Mouse (Mus musculus): ENCODE data around the gene Arid1b. TPM values are rescaled to one million over a fixed set of nuclear protein-coding genes. Genes with fewer than 3 reads are reported as not detected.

The Arid1b gene
- polyA plus RNA-seq, 1 experiment from 2014 or later: 46.4 TPM

DNA sequence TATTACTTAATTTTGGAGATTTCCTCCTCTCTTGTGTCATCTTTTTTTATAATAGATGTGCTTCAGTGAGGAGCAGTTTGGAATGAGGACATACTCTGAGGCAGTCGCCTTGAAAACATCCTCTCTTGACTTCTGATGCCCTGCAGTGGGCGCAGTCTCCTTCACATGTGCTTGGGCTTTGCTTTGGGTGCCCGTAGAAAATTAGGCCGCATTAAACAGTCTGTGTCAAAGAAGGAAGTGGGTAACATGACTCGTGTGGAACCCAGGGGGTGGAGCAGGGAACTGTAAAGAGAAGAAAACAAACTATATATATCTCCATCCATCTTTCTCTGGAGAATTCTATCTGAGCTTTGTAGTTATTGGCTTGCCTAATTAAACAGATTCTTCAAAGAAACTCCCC is 201.3 kb downstream of the Arid1b start:
- DNase-seq (ENCODE audit: low read depth, low spot score) (no peak), ATAC-seq (no peak)
- CTCF ChIA-PET: interaction anchor here (1.1 kb wide), 1 partner anchor 202 kb away, joined by 3 read pairs; no protein-coding TSS in a partner anchor
- POLR2A ChIA-PET: no interaction called here
- no peaks in the 10 kb centered on the region for H3K27me3 ChIP-seq
- no peak for TF ChIP-seq CTCF (IDR thresholded peaks at IDR 0.05)
- in situ Hi-C loops (cut with MboI; ENCODE audit: low pct_unique_long_range_greater_than_20kb): loop anchor here (25.0 kb wide), 1 partner anchor 408 kb away; no protein-coding TSS in a partner anchor

DNA sequence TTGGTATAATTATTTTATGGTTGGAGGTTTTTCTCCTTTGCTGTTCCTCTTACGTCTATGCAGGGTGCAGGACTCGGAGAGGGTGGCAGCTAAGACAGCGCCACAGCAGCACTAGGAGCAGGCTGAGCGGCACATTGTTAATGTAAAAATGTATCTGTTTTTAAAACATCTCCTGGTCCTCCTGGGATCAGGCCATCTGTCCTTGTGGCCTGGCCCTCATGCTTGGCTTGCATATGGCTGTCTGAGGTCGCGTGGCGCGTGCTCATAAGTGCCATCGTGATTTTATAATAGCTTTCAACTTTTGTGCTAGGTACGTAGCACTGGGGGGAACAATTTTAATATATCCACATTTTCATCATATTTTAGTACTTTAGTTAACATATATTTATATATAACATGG is 201.9 kb downstream of the Arid1b start:
- no peak for DNase-seq (ENCODE audit: low read depth, low spot score)
- CTCF ChIA-PET: interaction anchor here (1.1 kb wide), 1 partner anchor 202 kb away, joined by 3 read pairs; no protein-coding TSS in a partner anchor

DNA sequence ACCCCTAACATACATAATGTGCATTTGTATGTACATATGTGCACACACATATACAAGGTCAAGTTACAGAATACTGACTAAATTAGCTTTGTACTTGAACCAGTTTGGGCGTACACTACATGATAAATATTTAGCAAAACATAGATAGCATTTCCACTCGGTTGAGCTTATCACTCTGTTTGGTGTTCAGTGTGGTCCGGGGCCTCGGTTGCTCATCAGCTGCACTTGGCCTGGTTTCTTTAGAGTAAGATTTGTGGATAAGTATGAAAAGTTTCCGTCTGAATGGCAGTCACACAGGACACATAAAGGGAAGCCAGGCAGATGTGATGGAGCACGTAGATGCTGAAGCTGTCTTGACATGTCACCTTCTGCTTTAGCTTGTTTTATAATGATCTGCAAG is 202.4 kb downstream of the Arid1b start:
- ChIA-PET POLR2A (interaction anchor here (0.5 kb wide), 1 partner anchor 199 kb away, joined by 4 read pairs; no protein-coding TSS in a partner anchor), CTCF (interaction anchor here (1.1 kb wide), 1 partner anchor 201 kb away, joined by 3 read pairs; no protein-coding TSS in a partner anchor)
- no peak for DNase-seq (ENCODE audit: low read depth, low spot score)
- H3K27me3 ChIP-seq: no peaks in the 10 kb centered on the region
- no peak for ATAC-seq
- TF ChIP-seq CTCF (IDR thresholded peaks at IDR 0.05): no peak
- in situ Hi-C loops (cut with MboI; ENCODE audit: low pct_unique_long_range_greater_than_20kb): loop anchor here (25.0 kb wide), 1 partner anchor 409 kb away; no protein-coding TSS in a partner anchor

More for the DNA sequence above, 201.9 kb downstream of the Arid1b start:
- no peaks in the 10 kb centered on the region for H3K27me3 ChIP-seq
- no peak for ATAC-seq
- in situ Hi-C loops (cut with MboI; ENCODE audit: low pct_unique_long_range_greater_than_20kb): loop anchor here (25.0 kb wide), 1 partner anchor 409 kb away; no protein-coding TSS in a partner anchor
- TF ChIP-seq CTCF (IDR thresholded peaks at IDR 0.05): no peak
- POLR2A ChIA-PET: no interaction called here

DNA sequence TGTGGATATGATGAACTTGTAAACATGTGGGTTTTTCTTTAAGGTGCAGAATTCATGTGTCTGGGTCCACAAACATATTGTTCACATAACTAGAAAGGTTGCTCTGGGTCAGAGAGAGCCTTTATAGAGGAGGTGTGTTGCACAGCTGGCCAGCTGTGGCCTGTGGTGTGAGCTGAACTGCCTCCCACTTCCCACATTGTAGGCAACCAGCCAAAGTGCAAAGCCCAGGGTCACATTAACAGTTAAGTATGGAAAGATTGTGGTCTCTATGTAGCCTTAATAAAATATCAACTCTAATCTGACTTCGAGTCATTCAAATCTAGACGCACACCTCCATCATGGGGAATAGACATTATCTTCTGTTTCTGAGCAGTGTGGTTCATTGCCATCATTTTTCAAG is 203.0 kb downstream of the Arid1b start:
- POLR2A ChIA-PET: interaction anchor here (0.5 kb wide), 1 partner anchor 200 kb away, joined by 4 read pairs; no protein-coding TSS in a partner anchor
- no peak for DNase-seq (ENCODE audit: low read depth, low spot score)
- TF ChIP-seq CTCF (IDR thresholded peaks at IDR 0.05): no peak
- CTCF ChIA-PET: no interaction called here
- no peak for ATAC-seq
- H3K27me3 ChIP-seq: no peaks in the 10 kb centered on the region
- in situ Hi-C loops (cut with MboI; ENCODE audit: low pct_unique_long_range_greater_than_20kb): loop anchor here (25.0 kb wide), 1 partner anchor 410 kb away; no protein-coding TSS in a partner anchor

DNA sequence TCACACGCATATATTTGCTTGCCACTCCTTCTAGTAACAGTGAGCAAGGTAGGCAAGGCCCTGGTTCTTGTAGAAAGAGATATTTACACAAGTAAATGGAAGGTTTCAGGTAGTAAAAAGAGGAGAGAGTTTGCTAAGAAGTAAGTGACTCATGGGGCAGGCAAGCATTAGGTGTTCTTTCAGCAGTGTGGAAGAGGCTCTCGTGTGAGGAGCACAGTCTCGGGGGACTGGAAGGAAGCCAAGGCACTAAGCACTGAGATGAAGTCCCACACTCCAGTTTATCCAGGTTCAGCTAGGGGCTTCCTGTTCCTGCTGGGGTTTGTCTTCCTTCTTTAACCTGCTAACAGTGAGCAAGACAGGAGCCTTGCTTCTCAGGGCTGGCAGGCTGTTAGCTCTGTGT is 203.6 kb downstream of the Arid1b start:
- in situ Hi-C loops (cut with MboI; ENCODE audit: low pct_unique_long_range_greater_than_20kb): loop anchor here (25.0 kb wide), 1 partner anchor 410 kb away; no protein-coding TSS in a partner anchor
- CTCF ChIA-PET: interaction anchor here (1.3 kb wide), 1 partner anchor 207 kb away, joined by 3 read pairs; no protein-coding TSS in a partner anchor
- POLR2A ChIA-PET: no interaction called here
- no peak for ATAC-seq
- TF ChIP-seq CTCF (IDR thresholded peaks at IDR 0.05): no peak
- DNase-seq (ENCODE audit: low read depth, low spot score): no peak
- H3K27me3 ChIP-seq: no peaks in the 10 kb centered on the region

DNA sequence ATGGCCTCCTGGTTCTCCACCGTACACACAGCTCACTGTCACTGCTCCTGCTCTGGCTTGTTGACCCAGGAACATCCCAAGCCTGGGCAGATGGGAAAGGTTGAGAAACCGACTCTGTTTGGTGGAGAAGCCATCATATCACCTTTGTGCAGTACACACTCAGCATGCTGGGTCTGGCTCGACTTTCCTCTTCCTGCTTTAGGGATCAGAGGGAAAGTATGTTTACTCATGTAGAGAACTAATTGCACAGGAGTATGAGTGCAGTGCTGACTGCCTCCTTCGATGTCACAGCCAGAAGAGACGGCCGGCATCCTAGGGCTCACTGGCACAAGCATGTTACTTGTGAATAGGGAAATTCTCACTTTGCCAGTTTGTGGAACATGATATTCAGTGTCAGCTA is 204.1 kb downstream of the Arid1b start:
- DNase-seq (ENCODE audit: low read depth, low spot score) (no peak), ATAC-seq (no peak)
- TF ChIP-seq CTCF (IDR thresholded peaks at IDR 0.05): no peak
- in situ Hi-C loops (cut with MboI; ENCODE audit: low pct_unique_long_range_greater_than_20kb): loop anchor here (25.0 kb wide), 1 partner anchor 411 kb away; no protein-coding TSS in a partner anchor
- H3K27me3 ChIP-seq: no peaks in the 10 kb centered on the region
- ChIA-PET CTCF (interaction anchor here (1.3 kb wide), 1 partner anchor 207 kb away, joined by 3 read pairs; no protein-coding TSS in a partner anchor), POLR2A (no interaction called here)

DNA sequence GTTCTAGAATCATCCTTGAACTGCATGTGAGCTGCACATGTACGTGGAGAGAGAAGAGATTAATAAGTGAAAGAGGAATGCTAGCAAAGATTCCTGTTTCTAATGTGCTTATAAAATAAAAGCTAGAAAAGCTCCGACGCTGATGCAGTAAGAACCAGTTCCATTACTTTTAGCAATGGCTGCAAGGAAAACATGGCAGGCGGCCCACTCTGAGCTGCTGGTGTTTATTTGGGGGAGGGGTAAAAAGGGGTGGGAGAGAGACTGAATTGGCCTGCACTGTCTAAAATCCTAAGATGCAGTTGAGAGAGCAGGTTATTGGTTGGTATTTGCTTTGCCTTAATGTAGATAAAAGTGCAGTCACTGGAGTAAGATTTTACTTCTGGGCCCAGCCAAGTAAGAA is 204.7 kb downstream of the Arid1b start:
- DNase-seq (ENCODE audit: low read depth, low spot score) (no peak), ATAC-seq (no peak)
- in situ Hi-C loops (cut with MboI; ENCODE audit: low pct_unique_long_range_greater_than_20kb): loop anchor here (25.0 kb wide), 1 partner anchor 412 kb away; no protein-coding TSS in a partner anchor
- no peaks in the 10 kb centered on the region for H3K27me3 ChIP-seq
- no peak for TF ChIP-seq CTCF (IDR thresholded peaks at IDR 0.05)
- ChIA-PET CTCF (interaction anchor here (1.3 kb wide), 1 partner anchor 8 kb away, joined by 4 read pairs; no protein-coding TSS in a partner anchor), POLR2A (no interaction called here)

DNA sequence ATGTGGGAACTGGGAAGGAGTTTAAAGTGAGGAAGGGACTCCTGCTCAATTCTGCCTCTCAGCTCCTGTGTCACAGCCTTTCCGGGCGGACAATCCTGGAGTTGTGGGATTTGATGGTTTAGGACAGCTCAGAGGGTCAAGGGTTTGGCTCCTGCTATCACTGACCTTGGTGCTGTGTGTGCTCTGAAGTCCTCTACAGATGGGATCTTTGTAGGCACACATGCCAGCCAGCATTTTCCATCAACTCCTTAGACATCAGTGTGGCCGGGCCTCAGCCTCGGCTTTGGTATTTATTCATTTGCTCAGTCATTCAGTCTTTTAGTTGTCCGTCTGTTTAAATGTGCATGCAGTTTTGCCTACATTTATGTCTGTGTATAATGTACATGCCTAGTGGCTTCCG is 206.5 kb downstream of the Arid1b start:
- ATAC-seq (no peak), DNase-seq (ENCODE audit: low read depth, low spot score) (no peak)
- TF ChIP-seq CTCF (IDR thresholded peaks at IDR 0.05): no peak
- in situ Hi-C loops (cut with MboI; ENCODE audit: low pct_unique_long_range_greater_than_20kb): loop anchor here (5.0 to 10.0 kb wide), 2 partner anchors 114 to 197 kb away; no protein-coding TSS in a partner anchor
- no peaks in the 10 kb centered on the region for H3K27me3 ChIP-seq
- ChIA-PET CTCF (interaction anchor here (1.1 kb wide), 1 partner anchor 202 kb away, joined by 3 read pairs; no protein-coding TSS in a partner anchor), POLR2A (no interaction called here)

DNA sequence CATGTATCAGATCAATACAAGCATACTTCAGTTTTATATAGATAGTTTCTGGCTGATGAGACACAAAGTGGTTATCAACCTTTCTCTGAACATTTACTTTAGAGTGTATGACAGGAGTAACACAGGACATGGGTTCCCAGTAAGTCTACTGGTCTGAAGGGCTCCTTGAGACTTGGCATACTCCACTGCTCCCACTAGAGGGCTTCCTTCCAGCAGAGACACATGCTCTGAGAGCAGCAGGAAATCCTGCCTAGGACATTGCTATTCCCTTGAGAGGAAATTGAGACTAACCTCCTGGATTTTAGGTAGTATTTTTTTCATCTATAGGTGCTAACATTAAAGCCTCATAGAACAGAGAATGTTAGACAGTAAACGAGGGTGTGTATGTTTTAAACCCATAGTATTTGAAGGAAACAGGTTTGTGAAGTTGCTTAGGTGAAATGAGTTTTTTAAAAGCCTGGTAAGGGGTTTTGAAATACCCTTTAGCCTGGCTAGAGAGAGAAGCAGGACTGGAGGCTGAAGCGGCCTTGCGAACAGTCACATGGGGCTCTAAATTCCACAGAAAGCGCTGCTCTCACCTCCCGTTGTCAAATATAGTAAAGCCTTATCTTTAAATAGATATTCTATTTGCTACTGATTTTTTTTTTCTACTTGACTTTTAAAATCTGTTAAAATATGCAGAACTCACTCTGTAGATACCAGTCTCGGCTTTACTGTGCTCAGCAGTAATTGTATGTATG is 207.9 kb downstream of the Arid1b start:
- ChIA-PET POLR2A (no interaction called here), CTCF (no interaction called here)
- TF ChIP-seq CTCF (IDR thresholded peaks at IDR 0.05): peak; percentile 81
- in situ Hi-C loops (cut with MboI; ENCODE audit: low pct_unique_long_range_greater_than_20kb): loop anchor here (5.0 to 10.0 kb wide), 2 partner anchors 113 to 195 kb away; no protein-coding TSS in a partner anchor
- no peaks in the 10 kb centered on the region for H3K27me3 ChIP-seq
- peak; percentile 61 for ATAC-seq
- DNase-seq (ENCODE audit: low read depth, low spot score): no peak

DNA sequence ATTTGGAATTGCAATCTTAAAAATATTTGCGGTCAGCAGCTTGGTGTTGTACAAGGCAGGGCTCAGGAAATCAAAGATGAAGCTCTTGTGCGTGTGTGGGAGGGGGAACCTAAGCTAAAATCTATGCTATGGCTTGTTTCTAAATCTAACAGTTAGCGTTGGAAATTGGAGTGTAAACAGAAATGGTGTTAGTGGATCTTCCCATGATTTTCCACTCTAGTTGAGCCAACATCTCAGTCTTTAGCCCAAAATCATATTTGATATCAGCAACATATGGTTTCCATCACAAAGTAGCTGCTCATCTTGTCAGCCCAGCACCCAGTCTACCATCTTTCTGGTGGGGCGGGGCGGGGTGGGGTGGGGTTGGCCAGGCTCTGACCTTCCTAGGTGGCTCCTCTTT is 208.6 kb downstream of the Arid1b start:
- ATAC-seq (no peak), DNase-seq (ENCODE audit: low read depth, low spot score) (no peak)
- no peak for TF ChIP-seq CTCF (IDR thresholded peaks at IDR 0.05)
- in situ Hi-C loops (cut with MboI; ENCODE audit: low pct_unique_long_range_greater_than_20kb): loop anchor here (5.0 to 10.0 kb wide), 2 partner anchors 112 to 195 kb away; no protein-coding TSS in a partner anchor
- CTCF ChIA-PET: no interaction called here
- no peaks in the 10 kb centered on the region for H3K27me3 ChIP-seq
- POLR2A ChIA-PET: no interaction called here
